Mouse (Mus musculus) CH12.LX (cell line): ENCODE data around the gene Plekha4. TPM values are rescaled to one million over a fixed set of nuclear protein-coding genes. Genes with fewer than 3 reads are reported as not detected.
"Not testable (repeated sequence)": the region's sequence is repeated elsewhere in the genome, so short reads cannot be mapped to it uniquely, and the experiment has no call there.

Experiments
- DNase-seq: peaks from one replicate; pipeline ENCODE4 v3.0.0-alpha.2; 2013; ENCODE audit errors: extremely low read depth
- H3K27ac ChIP-seq: 2 replicates; pipeline ENCODE4 v1.5.1; 2012; ENCODE audit warnings: low read depth, mild to moderate bottlenecking, control low read depth, moderate library complexity; ENCODE audit not compliant: insufficient read depth
- H3K27me3 ChIP-seq: replicated peaks from 2 replicates; pipeline ENCODE3; 2012; ENCODE audit warnings: inconsistent platforms
- H3K36me3 ChIP-seq, 2 experiments: replicated peaks in 1 of 2; 2 replicates each; pipeline versions ENCODE3 to v1.6.1; 2012; ENCODE audit warnings: inconsistent platforms in 1 of 2, low read length in 1 of 2, mild to moderate bottlenecking in 1 of 2, mixed read lengths in 1 of 2, moderate library complexity in 1 of 2; ENCODE audit not compliant: control insufficient read depth in 1 of 2, insufficient read depth in 1 of 2
- H3K4me1 ChIP-seq, 2 experiments: 2 replicates each; pipeline ENCODE4 v1.6.1; 2012; ENCODE audit warnings: inconsistent platforms in 1 of 2, moderate library complexity in 1 of 2; ENCODE audit not compliant: insufficient read depth in 2 of 2, control insufficient read depth in 1 of 2
- H3K4me2 ChIP-seq: 2 replicates; pipeline ENCODE4 v1.6.1; 2012; ENCODE audit warnings: low read depth, mild to moderate bottlenecking, control low read depth; ENCODE audit not compliant: poor library complexity, insufficient read depth, severe bottlenecking
- H3K4me3 ChIP-seq, 3 experiments: fragments of 150-350 bp in 1 of 3; sonication (generic) in 1 of 3; replicated peaks in 1 of 3; 2 replicates each; pipeline versions ENCODE3 to v1.5.1; 2011 to 2012; ENCODE audit warnings: low read depth in 2 of 3, low read length in 2 of 3, mild to moderate bottlenecking in 2 of 3, moderate library complexity in 2 of 3, control low read depth in 1 of 3, improper control_type of control experiment in 1 of 3, inconsistent platforms in 1 of 3, mixed read lengths in 1 of 3; ENCODE audit not compliant: poor library complexity in 1 of 3
- H3K79me2 ChIP-seq: replicated peaks from 2 replicates; pipeline ENCODE4 v1.6.1; 2012; ENCODE audit warnings: mild to moderate bottlenecking, moderate library complexity; ENCODE audit not compliant: control insufficient read depth, poor library complexity, insufficient read depth, severe bottlenecking; ENCODE audit errors: extremely low read depth
- H3K9ac ChIP-seq: 2 replicates; pipeline ENCODE4 v1.6.1; 2012; ENCODE audit warnings: low read depth, mild to moderate bottlenecking, control low read depth, moderate library complexity; ENCODE audit not compliant: insufficient read depth
- H3K9me3 ChIP-seq: replicated peaks from 2 replicates; pipeline ENCODE3; 2012; ENCODE audit warnings: low read length, inconsistent platforms, mixed read lengths
- BHLHE40 ChIP-seq: IDR thresholded peaks from 2 replicates; pipeline ENCODE4 v1.6.1; 2011; ENCODE audit warnings: mild to moderate bottlenecking, low read depth, low read length, improper control_type of control experiment
- CHD1 ChIP-seq: IDR thresholded peaks from 2 replicates; pipeline ENCODE4 v1.6.1; 2012; ENCODE audit warnings: low read depth, low read length, improper control_type of control experiment, inconsistent platforms
- CHD2 ChIP-seq: IDR thresholded peaks from 2 replicates; pipeline ENCODE4 v1.6.1; 2011; ENCODE audit warnings: low read length, improper control_type of control experiment
- CTCF ChIP-seq, 2 experiments: IDR thresholded peaks in 1 of 2; conservative IDR thresholded peaks in 1 of 2; 2 replicates each; pipeline ENCODE4 v1.5.1; 2011 to 2012; ENCODE audit warnings: low read depth in 2 of 2, low read length in 2 of 2, improper control_type of control experiment in 1 of 2, inconsistent platforms in 1 of 2, mild to moderate bottlenecking in 1 of 2, moderate library complexity in 1 of 2
- EP300 ChIP-seq: IDR thresholded peaks from 2 replicates; pipeline ENCODE4 v1.6.1; 2011; ENCODE audit warnings: low read length, improper control_type of control experiment
- ETS1 ChIP-seq: conservative IDR thresholded peaks from 2 replicates; pipeline ENCODE4 v1.6.1; 2012; ENCODE audit warnings: low read depth, mild to moderate bottlenecking, inconsistent platforms, low read length, improper control_type of control experiment, moderate library complexity
- GABPA ChIP-seq: IDR thresholded peaks from 2 replicates; pipeline ENCODE4 v1.6.1; 2012; ENCODE audit warnings: low read depth, low read length, improper control_type of control experiment, inconsistent platforms; ENCODE audit not compliant: insufficient replicate concordance
- HCFC1 ChIP-seq: IDR thresholded peaks from 2 replicates; pipeline ENCODE4 v1.6.1; 2012; ENCODE audit warnings: low read depth, mild to moderate bottlenecking, inconsistent platforms, low read length, improper control_type of control experiment
- JUND ChIP-seq: conservative IDR thresholded peaks from 2 replicates; pipeline ENCODE4 v1.6.1; 2011; ENCODE audit warnings: low read depth, low read length, improper control_type of control experiment
- KAT2A ChIP-seq: IDR thresholded peaks from 2 replicates; pipeline ENCODE4 v1.6.1; 2012; ENCODE audit warnings: low read length, improper control_type of control experiment, inconsistent platforms; ENCODE audit not compliant: insufficient replicate concordance
- MAX ChIP-seq: IDR thresholded peaks from 2 replicates; pipeline ENCODE4 v1.6.1; 2011; ENCODE audit warnings: low read length, improper control_type of control experiment
- MEF2A ChIP-seq: IDR thresholded peaks from 2 replicates; pipeline ENCODE4 v1.6.1; 2014; ENCODE audit warnings: low read depth, mild to moderate bottlenecking, inconsistent platforms, low read length, improper control_type of control experiment, borderline replicate concordance
- MXI1 ChIP-seq: IDR thresholded peaks from 2 replicates; pipeline ENCODE4 v1.6.1; 2011; ENCODE audit warnings: mild to moderate bottlenecking, low read depth, low read length, improper control_type of control experiment
- NRF1 ChIP-seq: IDR thresholded peaks from 2 replicates; pipeline ENCODE4 v1.6.1; 2014; ENCODE audit warnings: low read depth, mild to moderate bottlenecking, inconsistent platforms, low read length, improper control_type of control experiment, moderate library complexity
- PAX5 ChIP-seq: IDR thresholded peaks from 2 replicates; pipeline ENCODE4 v1.6.1; 2012; ENCODE audit warnings: low read length, inconsistent platforms, mixed read lengths
- POLR2A ChIP-seq: IDR thresholded peaks from 2 replicates; pipeline ENCODE4 v1.6.1; 2011; ENCODE audit warnings: low read depth, mild to moderate bottlenecking, improper control_type of control experiment, low read length
- RAD21 ChIP-seq: IDR thresholded peaks from 2 replicates; pipeline ENCODE4 v1.6.1; 2011; ENCODE audit warnings: low read depth, mild to moderate bottlenecking, low read length, improper control_type of control experiment, moderate library complexity
- SMC3 ChIP-seq: IDR thresholded peaks from 2 replicates; pipeline ENCODE4 v1.6.1; 2011; ENCODE audit warnings: low read depth, low read length, improper control_type of control experiment
- TBP ChIP-seq: conservative IDR thresholded peaks from 2 replicates; pipeline ENCODE4 v1.6.1; 2011; ENCODE audit warnings: low read depth, low read length, improper control_type of control experiment
- ZMIZ1 ChIP-seq: IDR thresholded peaks from 2 replicates; pipeline ENCODE4 v1.6.1; 2012; ENCODE audit warnings: low read depth, mild to moderate bottlenecking, inconsistent platforms, low read length, improper control_type of control experiment
- dilution Hi-C: fragments of 300-500 bp; cut with MboI; formaldehyde crosslinking; loops from 2 replicates; pipeline ENCODE4 v1.14.3; 2020; ENCODE audit warnings: low sequenced_read_pairs; ENCODE audit not compliant: extremely low pct_unique_long_range_greater_than_20kb, extremely low pct_ligation_motif_present
- in situ Hi-C: fragments of 300-500 bp; cut with MboI; formaldehyde crosslinking; loops from 3 replicates; pipeline ENCODE4 v1.14.3; 2019; ENCODE audit warnings: low sequenced_read_pairs, low pct_ligation_motif_present, low pct_unique_long_range_greater_than_20kb, mixed read lengths
- polyA plus RNA-seq: library from polyadenylated mRNA; unstranded; fragments of >175 nt; gene quantifications from 2 replicates; pipeline ENCODE4 v1.2.1, GENCODE M21; 2012; ENCODE audit warnings: low read depth; ENCODE audit not compliant: insufficient read length
- total RNA-seq, 2 experiments: library from RNA; depleted of rRNA; stranded (reverse); fragments of 300-350 nt in 1 of 2; fragments of >200 nt in 1 of 2; gene quantifications; 2 replicates each; pipeline ENCODE4 v1.2.3; 2012 to 2014

Gene Plekha4
- total and polyA plus RNA-seq, 3 experiments: 0.25 to 0.90 (median 0.28) TPM

GRCm38 (mm10) chr7:45515436-45515835, 10.7 kb upstream of the Plekha4 start:
- H3K9ac ChIP-seq: no peak overlapping the region
- H3K27me3 ChIP-seq: no peaks in the 10 kb centered on the region
- TF ChIP-seq TBP (no peak), HCFC1 (no peak), CHD1 (no peak), CHD2 (no peak), JUND (no peak), MXI1 (no peak), GABPA (no peak), EP300 (no peak), BHLHE40 (no peak), SMC3 (no peak), ZMIZ1 (no peak), KAT2A (no peak), CTCF (conservative IDR thresholded peaks at IDR 0.05 in 1 of 2, IDR thresholded peaks at IDR 0.05 in 1 of 2; ENCODE audit: low read depth in 2 of 2, low read length in 2 of 2) (no peak), PAX5 (no peak)
- no peaks in the 10 kb centered on the region for H3K79me2 ChIP-seq
- no peaks in the 10 kb centered on the region for H3K9me3 ChIP-seq
- in situ Hi-C loops (no loop called here), dilution Hi-C loops (no loop called here)
- no peak overlapping the region for H3K4me3 ChIP-seq
- H3K36me3 ChIP-seq: no peaks in the 10 kb centered on the region
- H3K27ac ChIP-seq: no peak overlapping the region
- no peak for DNase-seq
- no peak overlapping the region for H3K4me2 ChIP-seq
- H3K4me1 ChIP-seq: peaks cover 2 to 4% of the 10 kb centered on the region in 2 experiments; a peak in 2 of 4 replicates

- dilution Hi-C loops, in situ Hi-C loops, H3K4me1 ChIP-seq: not testable (repeated sequence)
These were observed 9.3 kb upstream of the Plekha4 start for GRCm38 (mm10) chr7:45516846-45517245.

GRCm38 (mm10) chr7:45518618-45519017, 7.5 kb upstream of the Plekha4 start:
- DNase-seq: no peak
- Histone ChIP-seq H3K27ac (no peak overlapping the region), H3K4me1 (peaks cover 5 to 19% of the 10 kb centered on the region in 2 experiments), H3K36me3 (peaks cover 9 to 18% of the 10 kb centered on the region in 2 experiments), H3K9me3 (no peaks in the 10 kb centered on the region), H3K4me2 (no peak overlapping the region), H3K79me2 (peaks cover 8% of the 10 kb centered on the region), H3K4me3 (no peak overlapping the region), H3K27me3 (no peaks in the 10 kb centered on the region), H3K9ac (no peak overlapping the region)
- in situ Hi-C loops: no loop called here
- TF ChIP-seq POLR2A (no peak), NRF1 (no peak), HCFC1 (no peak), MAX (no peak), EP300 (no peak), RAD21 (no peak), KAT2A (no peak), CHD1 (no peak), MEF2A (no peak), ETS1 (no peak)
- dilution Hi-C loops: no loop called here

More at GRCm38 (mm10) chr7:45516846-45517245, 9.3 kb upstream of the Plekha4 start:
- not testable (repeated sequence) for DNase-seq, H3K4me3 ChIP-seq, H3K79me2 ChIP-seq, H3K4me2 ChIP-seq, H3K9me3 ChIP-seq, H3K9ac ChIP-seq, H3K27me3 ChIP-seq, H3K27ac ChIP-seq, H3K36me3 ChIP-seq
